Mouse (Mus musculus) ES-CJ7 (cell line): ENCODE results near the gene S100a5.
A peak's percentile ranks its signal among the peaks of the same experiment; 100 is the strongest.

Source experiments
- DNase-seq: peaks from one replicate; pipeline ENCODE4 v3.0.0; 2011; ENCODE audit warnings: low read depth, low spot score

S100a5 gene

GRCm38 (mm10) chr3:90608223-90608622, at the start of gene S100a5:
TSS of gene S100a5 (plus strand) at chr3:90608523.
- no peak for DNase-seq

GRCm38 (mm10) chr3:90560008-90560628, 48.2 kb upstream of the S100a5 start, which contains the start of gene S100a3:
TSS of gene S100a3 (plus strand) at chr3:90560578.
- DNase-seq, result no peak

GRCm38 (mm10) chr3:90574691-90575090, 33.6 kb upstream of the S100a5 start:
- DNase-seq, result no peak

- DNase-seq, result no peak
These were observed 33.0 kb upstream of the S100a5 start for GRCm38 (mm10) chr3:90575320-90575719.

GRCm38 (mm10) chr3:90576351-90577001, 31.8 kb upstream of the S100a5 start:
- DNase-seq, result no peak

- no peak for DNase-seq
These were observed 28.9 kb upstream of the S100a5 start for GRCm38 (mm10) chr3:90579433-90579832.

GRCm38 (mm10) chr3:90581141-90581540, 27.2 kb upstream of the S100a5 start:
- no peak for DNase-seq

GRCm38 (mm10) chr3:90582156-90582555, 26.2 kb upstream of the S100a5 start:
- DNase-seq, result peak; percentile 28

- no peak for DNase-seq
These were observed 25.8 kb upstream of the S100a5 start for GRCm38 (mm10) chr3:90582556-90582955.

GRCm38 (mm10) chr3:90583893-90584292, 24.4 kb upstream of the S100a5 start:
- no peak for DNase-seq

- DNase-seq, result peak; percentile 84
These were observed 22.7 kb upstream of the S100a5 start for GRCm38 (mm10) chr3:90585595-90585994.

- DNase-seq, result no peak
These were observed 22.2 kb upstream of the S100a5 start for GRCm38 (mm10) chr3:90586016-90586643.

- peak; percentile 69 for DNase-seq
These were observed 21.4 kb upstream of the S100a5 start for GRCm38 (mm10) chr3:90586906-90587305.

GRCm38 (mm10) chr3:90587361-90588101, 20.8 kb upstream of the S100a5 start:
- DNase-seq, result no peak

- DNase-seq, result no peak
These were observed 18.9 kb upstream of the S100a5 start for GRCm38 (mm10) chr3:90589390-90589789.

GRCm38 (mm10) chr3:90589947-90590346, 18.4 kb upstream of the S100a5 start, which contains the start of gene S100a2:
TSS of gene S100a2 (plus strand) at chr3:90590247.
- no peak for DNase-seq

- no peak for DNase-seq
These were observed 13.9 kb upstream of the S100a5 start for GRCm38 (mm10) chr3:90594466-90594865.

GRCm38 (mm10) chr3:90595556-90595955, 12.8 kb upstream of the S100a5 start:
- DNase-seq, result no peak

GRCm38 (mm10) chr3:90596810-90597209, 11.5 kb upstream of the S100a5 start:
- DNase-seq, result no peak

- no peak for DNase-seq
These were observed 10.6 kb upstream of the S100a5 start for GRCm38 (mm10) chr3:90597736-90598135.

- DNase-seq, result no peak
These were observed 10.1 kb upstream of the S100a5 start for GRCm38 (mm10) chr3:90598212-90598611.

- no peak for DNase-seq
These were observed 8.9 kb upstream of the S100a5 start for GRCm38 (mm10) chr3:90599401-90599800.
